Mouse (Mus musculus): ENCODE measurements around the gene Ppp3ca.

- TF ChIP-seq CTCF (IDR thresholded peaks at IDR 0.05; ENCODE audit: extremely low read depth, insufficient read depth, low read length) = no peak
- TF ChIP-seq POLR2A (IDR thresholded peaks at IDR 0.05; ENCODE audit: extremely low read depth, insufficient read depth, low read length) = no peak
These were observed 18.4 kb upstream of the Ppp3ca start for GRCm38 (mm10) chr3:136651496-136651895.
